Mouse (Mus musculus) stomach, postnatal 0 days (tissue): Measurements from ENCODE around the gene Tubb4a. TPM values are rescaled to one million over a fixed set of nuclear protein-coding genes. Genes with fewer than 3 reads are reported as not detected.

Experiments
- ATAC-seq: fragments of 200-750 bp; cut with Nextera tagmentation; 2 replicates; pipeline ENCODE4 v1.8.0; 2017; ENCODE audit not compliant: low FRiP score, low TSS enrichment
- DNase-seq: peaks from one replicate; pipeline ENCODE4 v3.0.0-alpha.2; 2016; ENCODE audit warnings: low spot score
- H3K27ac ChIP-seq: fragments of 300-500 bp; sonication (generic); replicated peaks from 2 replicates; pipeline ENCODE4 v1.5.1; 2014; ENCODE audit warnings: mild to moderate bottlenecking, control low read depth
- H3K27me3 ChIP-seq: fragments of 300-500 bp; sonication (generic); 2 replicates; pipeline ENCODE4 v1.6.1; 2014; ENCODE audit warnings: low read length; ENCODE audit not compliant: control insufficient read depth, insufficient read depth
- H3K36me3 ChIP-seq: fragments of 300-500 bp; sonication (generic); 2 replicates; pipeline ENCODE4 v1.6.1; 2014; ENCODE audit warnings: low read length, mixed read lengths; ENCODE audit not compliant: control insufficient read depth, insufficient read depth
- H3K4me1 ChIP-seq: fragments of 300-500 bp; sonication (generic); replicated peaks from 2 replicates; pipeline ENCODE4 v1.6.1; 2014; ENCODE audit warnings: antibody characterized with exemption; ENCODE audit not compliant: control insufficient read depth, insufficient read depth
- H3K4me2 ChIP-seq: fragments of 300-500 bp; sonication (generic); replicated peaks from 2 replicates; pipeline ENCODE4 v1.6.1; 2014; ENCODE audit warnings: low read depth, mild to moderate bottlenecking, control low read depth, moderate library complexity
- H3K4me3 ChIP-seq: fragments of 300-500 bp; sonication (generic); 2 replicates; pipeline ENCODE4 v1.5.1; 2014; ENCODE audit warnings: low read depth, low read length, control low read depth
- H3K9ac ChIP-seq: fragments of 300-500 bp; sonication (generic); 2 replicates; pipeline ENCODE4 v1.6.1; 2014; ENCODE audit warnings: mild to moderate bottlenecking, low read length, control low read depth, mixed read lengths
- H3K9me3 ChIP-seq: fragments of 300-500 bp; sonication (generic); 2 replicates; pipeline ENCODE4 v1.6.1; 2016; ENCODE audit warnings: low read length; ENCODE audit not compliant: control insufficient read depth
- CTCF ChIP-seq: IDR thresholded peaks from 2 replicates; pipeline ENCODE4 v1.5.1; 2016; ENCODE audit warnings: antibody characterized with exemption, low read depth, mild to moderate bottlenecking, moderate library complexity
- EP300 ChIP-seq: optimal IDR thresholded peaks from 2 replicates; pipeline ENCODE3; 2016; ENCODE audit warnings: antibody characterized with exemption
- WGBS: fragments of 180-500 bp; shearing (Covaris S2); extraction: QIAGEN DNeasy Blood & Tissue Kit; methylation state at CpG from one replicate; pipeline ENCODE4 v1.1.7; 2014; 5-methylcytosine and 5-hydroxymethylcytosine counted together
- polyA plus RNA-seq: library from polyadenylated mRNA; unstranded; fragments of >200 nt; fragmentation: Nextera tagmentation; extraction: Ambion mirVana; gene quantifications from 2 replicates; pipeline ENCODE4 v1.2.1, GENCODE M21; 2015

Tubb4a gene
- polyA plus RNA-seq, 1 experiment from 2014 or later = 9.5 TPM

DNA sequence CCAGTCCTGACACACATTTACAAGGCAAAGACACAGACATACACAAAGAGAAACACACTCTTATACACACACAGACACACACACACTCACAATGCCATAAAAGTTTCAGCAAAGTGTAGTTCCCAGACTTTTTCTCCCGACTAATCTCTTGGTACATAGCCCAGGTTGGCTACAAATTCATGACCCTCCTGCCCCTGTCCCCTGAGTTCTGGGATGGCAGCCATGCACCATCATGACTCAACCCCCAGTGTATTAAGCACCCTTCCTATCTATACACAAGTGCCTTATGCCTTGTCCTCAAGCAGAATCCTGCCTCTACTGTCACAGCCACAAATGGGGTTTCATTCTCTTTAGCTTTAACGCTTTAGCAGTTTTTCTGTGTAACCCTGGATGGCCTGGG is 29.2 kb upstream of the Tubb4a start:
- TF ChIP-seq CTCF (no peak), EP300 (no peak)
- DNase-seq = no peak
- Histone ChIP-seq H3K9ac (no peak overlapping the region), H3K9me3 (no peaks in the 10 kb centered on the region), H3K4me3 (no peak overlapping the region), H3K27me3 (no peaks in the 10 kb centered on the region), H3K36me3 (no peaks in the 10 kb centered on the region), H3K27ac (no peak overlapping the region), H3K4me1 (no peaks in the 10 kb centered on the region), H3K4me2 (no peak overlapping the region)
- no peak for ATAC-seq
- 64% methylated on average over 2 of the region's 2 CpGs for WGBS

DNA sequence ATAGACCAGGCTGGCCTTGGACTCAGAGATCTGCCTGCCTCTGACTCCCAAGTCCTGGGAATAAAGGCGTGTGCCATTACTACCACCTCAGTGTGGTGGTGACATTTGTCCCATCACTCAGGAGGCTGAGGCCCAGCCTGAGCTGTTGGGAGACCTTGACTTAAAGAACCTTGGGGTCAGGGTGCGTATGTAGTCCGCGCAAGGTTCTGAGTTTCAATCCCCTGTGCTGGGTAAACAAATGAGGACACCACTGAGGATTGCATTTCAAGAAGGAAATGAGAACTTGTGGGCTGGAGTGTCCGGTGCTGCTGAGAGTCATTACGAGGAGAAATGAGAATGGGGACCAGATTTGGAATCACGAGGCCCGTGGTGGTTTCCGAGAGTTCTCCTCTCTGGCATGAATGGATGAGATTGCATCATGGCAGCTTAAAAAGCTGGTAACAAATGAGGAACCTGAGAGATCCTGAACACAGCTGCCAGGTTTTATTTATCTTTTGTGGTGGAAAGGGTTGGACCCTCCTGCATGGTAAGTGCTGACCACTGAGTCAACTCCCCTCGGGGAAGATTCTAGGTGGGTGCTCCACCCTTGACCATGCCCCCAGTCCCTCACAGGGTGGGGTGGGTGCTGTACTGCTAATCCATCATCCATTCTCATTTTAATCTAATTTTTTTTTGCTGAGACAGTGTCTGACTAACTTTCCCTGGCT is 25.3 kb upstream of the Tubb4a start:
- Histone ChIP-seq H3K36me3 (no peaks in the 10 kb centered on the region), H3K4me2 (no peak overlapping the region), H3K4me3 (no peak overlapping the region), H3K9ac (no peak overlapping the region), H3K9me3 (no peaks in the 10 kb centered on the region), H3K27me3 (no peaks in the 10 kb centered on the region), H3K27ac (no peak overlapping the region), H3K4me1 (no peaks in the 10 kb centered on the region)
- no peak for TF ChIP-seq CTCF
- TF ChIP-seq EP300 = no peak
- DNase-seq (no peak), ATAC-seq (0 out of 2 replicates have a peak, but pooled peaks have one; percentile 45)
- WGBS = 72% methylated on average over 10 of the region's 10 CpGs

GRCm38 (mm10) chr17:57110005-57110404 is 22.4 kb upstream of the Tubb4a start:
- Histone ChIP-seq H3K4me3 (no peak overlapping the region), H3K27me3 (no peaks in the 10 kb centered on the region), H3K4me2 (no peak overlapping the region), H3K27ac (no peak overlapping the region), H3K9me3 (no peaks in the 10 kb centered on the region), H3K36me3 (no peaks in the 10 kb centered on the region), H3K4me1 (no peaks in the 10 kb centered on the region), H3K9ac (no peak overlapping the region)
- DNase-seq (no peak), ATAC-seq (no peak)
- 78% methylated on average over 1 of the region's 1 CpGs for WGBS
- TF ChIP-seq CTCF = no peak
- TF ChIP-seq EP300 = no peak

GRCm38 (mm10) chr17:57108666-57109171 is 21.1 kb upstream of the Tubb4a start:
- H3K4me3 ChIP-seq = no peak overlapping the region
- WGBS = 34% methylated on average over 5 of the region's 5 CpGs
- no peak overlapping the region for H3K4me2 ChIP-seq
- H3K4me1 ChIP-seq = no peaks in the 10 kb centered on the region
- no peak overlapping the region for H3K9ac ChIP-seq
- ATAC-seq (no peak), DNase-seq (no peak)
- TF ChIP-seq CTCF (no peak), EP300 (no peak)
- H3K27me3 ChIP-seq = no peaks in the 10 kb centered on the region
- H3K9me3 ChIP-seq = no peaks in the 10 kb centered on the region
- H3K27ac ChIP-seq = no peak overlapping the region
- no peaks in the 10 kb centered on the region for H3K36me3 ChIP-seq

- 79% methylated on average over 7 of the region's 7 CpGs for WGBS
- Histone ChIP-seq H3K9me3 (no peaks in the 10 kb centered on the region), H3K36me3 (no peaks in the 10 kb centered on the region), H3K27ac (no peak overlapping the region), H3K27me3 (no peaks in the 10 kb centered on the region), H3K4me3 (no peak overlapping the region), H3K4me1 (no peaks in the 10 kb centered on the region), H3K4me2 (no peak overlapping the region), H3K9ac (no peak overlapping the region)
- ATAC-seq = no peak
- DNase-seq = no peak
- TF ChIP-seq CTCF (no peak), EP300 (no peak)
These were observed 20.6 kb upstream of the Tubb4a start for GRCm38 (mm10) chr17:57108040-57108665.

DNA sequence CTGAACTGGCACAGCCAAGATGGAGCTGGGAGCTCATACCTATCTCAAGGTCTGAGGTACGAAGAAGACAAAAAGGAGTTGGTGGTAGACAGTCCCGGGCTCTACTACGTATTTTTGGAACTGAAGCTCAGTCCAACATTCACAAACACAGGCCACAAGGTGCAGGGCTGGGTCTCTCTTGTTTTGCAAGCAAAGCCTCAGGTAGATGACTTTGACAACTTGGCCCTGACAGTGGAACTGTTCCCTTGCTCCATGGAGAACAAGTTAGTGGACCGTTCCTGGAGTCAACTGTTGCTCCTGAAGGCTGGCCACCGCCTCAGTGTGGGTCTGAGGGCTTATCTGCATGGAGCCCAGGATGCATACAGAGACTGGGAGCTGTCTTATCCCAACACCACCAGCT is 19.5 kb upstream of the Tubb4a start:
- Histone ChIP-seq H3K4me3 (no peak overlapping the region), H3K36me3 (no peaks in the 10 kb centered on the region), H3K4me2 (no peak overlapping the region), H3K9ac (no peak overlapping the region), H3K4me1 (no peaks in the 10 kb centered on the region), H3K27ac (no peak overlapping the region), H3K27me3 (no peaks in the 10 kb centered on the region), H3K9me3 (no peaks in the 10 kb centered on the region)
- ATAC-seq = no peak
- DNase-seq = no peak
- no peak for TF ChIP-seq EP300
- TF ChIP-seq CTCF = no peak
- 88% methylated on average over 5 of the region's 5 CpGs for WGBS
